Mouse (Mus musculus) intestine, postnatal 0 days (tissue): ENCODE data around the gene Notum. TPM values are rescaled to one million over a fixed set of nuclear protein-coding genes. Genes with fewer than 3 reads are reported as not detected.
A peak's percentile ranks its signal among the peaks of the same experiment; 100 is the strongest.

ENCODE experiments used
- ATAC-seq: fragments of 200-750 bp; cut with Nextera tagmentation; 2 replicates; pipeline ENCODE4 v1.8.0; 2017; ENCODE audit warnings: mild to moderate bottlenecking, moderate TSS enrichment, moderate library complexity
- H3K27ac ChIP-seq: fragments of 300-500 bp; sonication (generic); 2 replicates; pipeline ENCODE4 v1.5.1; 2014; ENCODE audit warnings: mild to moderate bottlenecking, low read depth, low read length, moderate library complexity
- H3K27me3 ChIP-seq: fragments of 300-500 bp; sonication (generic); replicated peaks from 2 replicates; pipeline ENCODE4 v1.6.1; 2014; ENCODE audit warnings: low read length, mixed read lengths; ENCODE audit not compliant: control insufficient read depth, insufficient read depth
- H3K36me3 ChIP-seq: fragments of 300-500 bp; sonication (generic); 2 replicates; pipeline ENCODE4 v1.6.1; 2014; ENCODE audit warnings: mild to moderate bottlenecking, moderate library complexity; ENCODE audit not compliant: control insufficient read depth, insufficient read depth
- H3K4me1 ChIP-seq: fragments of 300-500 bp; sonication (generic); replicated peaks from 2 replicates; pipeline ENCODE4 v1.6.1; 2014; ENCODE audit warnings: antibody characterized with exemption, low read length, mixed read lengths; ENCODE audit not compliant: control insufficient read depth, insufficient read depth
- H3K4me2 ChIP-seq: fragments of 300-500 bp; sonication (generic); replicated peaks from 2 replicates; pipeline ENCODE4 v1.6.1; 2014; ENCODE audit warnings: low read depth, mild to moderate bottlenecking, moderate library complexity
- H3K4me3 ChIP-seq: fragments of 300-500 bp; sonication (generic); 2 replicates; pipeline ENCODE4 v1.5.1; 2014; ENCODE audit warnings: low read depth, low read length
- H3K9ac ChIP-seq: fragments of 300-500 bp; sonication (generic); 2 replicates; pipeline ENCODE4 v1.6.1; 2014; ENCODE audit warnings: mild to moderate bottlenecking, low read depth, low read length
- H3K9me3 ChIP-seq: fragments of 300-500 bp; sonication (generic); 2 replicates; pipeline ENCODE4 v1.6.1; 2016; ENCODE audit warnings: mixed run types; ENCODE audit not compliant: control insufficient read depth
- CTCF ChIP-seq: sonication (generic); IDR thresholded peaks from 2 replicates; pipeline ENCODE4 v1.5.1; 2016; ENCODE audit warnings: low read depth, mild to moderate bottlenecking, control low read depth, antibody characterized with exemption, moderate library complexity
- WGBS: fragments of 180-500 bp; shearing (Covaris S2); extraction: QIAGEN DNeasy Blood & Tissue Kit; methylation state at CpG from one replicate; pipeline ENCODE4 v1.1.7; 2014; 5-methylcytosine and 5-hydroxymethylcytosine counted together
- polyA plus RNA-seq: library from polyadenylated mRNA; unstranded; fragments of >200 nt; fragmentation: Nextera tagmentation; extraction: Ambion mirVana; gene quantifications from 2 replicates; pipeline ENCODE4 v1.2.1, GENCODE M21; 2015

The Notum gene
- polyA plus RNA-seq, result 0.39 and 0.68 TPM in 2 replicates

GRCm38 (mm10) chr11:120661076-120661460 lies at the start of gene Notum:
Gene Notum, minus strand, starts transcription at chr11:120661175.
- H3K4me1 ChIP-seq, result peaks cover 8% of the 10 kb centered on the region
- under 1% methylated on average over 35 of the region's 35 CpGs for WGBS
- no peak for ATAC-seq
- H3K4me3 ChIP-seq, result peak within 1 kb of the TSS; percentile 42
- no peak within 1 kb of the TSS for H3K27ac ChIP-seq
- peak within 1 kb of the TSS; percentile 31; the same call in 1 of the 2 replicates for H3K9ac ChIP-seq
- no peak for TF ChIP-seq CTCF
- no peaks in the 10 kb centered on the region for H3K36me3 ChIP-seq
- H3K4me2 ChIP-seq, result peak within 1 kb of the TSS; percentile 81
- peaks cover 73% of the 10 kb centered on the region for H3K27me3 ChIP-seq
- no peaks in the 10 kb centered on the region for H3K9me3 ChIP-seq

GRCm38 (mm10) chr11:120710672-120711071 lies 49.7 kb upstream of the Notum start:
- Histone ChIP-seq H3K27ac (no peak overlapping the region), H3K27me3 (no peaks in the 10 kb centered on the region), H3K4me3 (no peak overlapping the region), H3K9ac (no peak overlapping the region), H3K4me2 (no peak overlapping the region), H3K36me3 (peaks cover 25% of the 10 kb centered on the region; the same call in 1 of the 2 replicates), H3K9me3 (no peaks in the 10 kb centered on the region), H3K4me1 (peaks cover 7% of the 10 kb centered on the region)
- no peak for TF ChIP-seq CTCF
- 64% methylated on average over 5 of the region's 5 CpGs for WGBS
- ATAC-seq, result no peak

GRCm38 (mm10) chr11:120709551-120709950 lies 48.6 kb upstream of the Notum start:
- H3K36me3 ChIP-seq, result peaks cover 26% of the 10 kb centered on the region; the same call in 1 of the 2 replicates
- whole genome bisulfite sequencing, result 31% methylated on average over 2 of the region's 2 CpGs
- peak; percentile 39 for ATAC-seq
- peaks cover 5% of the 10 kb centered on the region for H3K4me1 ChIP-seq
- no peak overlapping the region for H3K4me3 ChIP-seq
- no peak for TF ChIP-seq CTCF
- H3K9ac ChIP-seq, result no peak overlapping the region
- no peaks in the 10 kb centered on the region for H3K9me3 ChIP-seq
- no peaks in the 10 kb centered on the region for H3K27me3 ChIP-seq
- peak overlapping the region; percentile 79 for H3K27ac ChIP-seq
- 0 out of 2 replicates have a peak overlapping the region, but pooled peaks have one; percentile 27 for H3K4me2 ChIP-seq

GRCm38 (mm10) chr11:120707969-120708368 lies 47.0 kb upstream of the Notum start:
- 55% methylated on average over 5 of the region's 5 CpGs for WGBS
- peaks cover 36% of the 10 kb centered on the region; the same call in 1 of the 2 replicates for H3K36me3 ChIP-seq
- H3K9me3 ChIP-seq, result no peaks in the 10 kb centered on the region
- no peaks in the 10 kb centered on the region for H3K27me3 ChIP-seq
- no peak for ATAC-seq
- H3K4me2 ChIP-seq, result no peak overlapping the region
- no peak overlapping the region; the same call in 1 of the 2 replicates for H3K27ac ChIP-seq
- no peak for TF ChIP-seq CTCF
- H3K9ac ChIP-seq, result no peak overlapping the region
- no peaks in the 10 kb centered on the region for H3K4me1 ChIP-seq
- no peak overlapping the region for H3K4me3 ChIP-seq

DNA sequence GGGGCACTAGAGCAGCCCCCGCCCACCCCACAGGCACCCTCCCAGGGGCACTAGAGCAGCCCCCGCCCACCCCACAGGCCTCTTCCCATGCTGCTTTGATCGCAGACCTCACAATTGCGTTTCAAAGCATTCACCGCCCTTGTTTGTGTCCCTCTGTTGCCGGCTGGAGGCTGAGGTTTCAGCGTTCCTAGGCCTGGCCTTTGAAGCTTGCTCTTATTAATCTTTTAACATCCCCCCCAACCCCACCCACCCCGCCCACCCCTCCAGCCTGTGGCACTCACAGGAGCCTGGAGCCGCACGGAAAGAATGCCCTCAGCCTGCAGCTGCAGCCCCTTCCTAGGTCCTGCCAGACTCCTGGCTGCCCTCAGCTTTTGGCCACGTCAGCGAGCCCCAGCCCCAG lies 46.2 kb upstream of the Notum start:
- Histone ChIP-seq H3K36me3 (peaks cover 41% of the 10 kb centered on the region), H3K4me1 (no peaks in the 10 kb centered on the region), H3K27ac (no peak overlapping the region), H3K9ac (no peak overlapping the region), H3K4me3 (no peak overlapping the region), H3K4me2 (no peak overlapping the region), H3K27me3 (no peaks in the 10 kb centered on the region), H3K9me3 (no peaks in the 10 kb centered on the region)
- TF ChIP-seq CTCF, result no peak
- WGBS, result 47% methylated on average over 11 of the region's 12 CpGs
- ATAC-seq, result no peak

- H3K9me3 ChIP-seq, result no peaks in the 10 kb centered on the region
- H3K36me3 ChIP-seq, result peaks cover 49% of the 10 kb centered on the region
- no peak for ATAC-seq
- no peak overlapping the region for H3K9ac ChIP-seq
- WGBS, result 66% methylated on average over 5 of the region's 5 CpGs
- no peak overlapping the region for H3K4me3 ChIP-seq
- TF ChIP-seq CTCF, result no peak
- H3K27me3 ChIP-seq, result no peaks in the 10 kb centered on the region
- no peaks in the 10 kb centered on the region for H3K4me1 ChIP-seq
- no peak overlapping the region for H3K4me2 ChIP-seq
- H3K27ac ChIP-seq, result no peak overlapping the region
Observed at GRCm38 (mm10) chr11:120706120-120706519, 45.1 kb upstream of the Notum start.
